Mouse (Mus musculus) intestine, postnatal 0 days (tissue): ENCODE measurements at regions not wholly inside any gene's neighbourhood (a gene's known extent, or its start where the extent isn't known, plus 50 kb on each side); places are given as distances from the start of the nearest gene placed in this dataset.

Experiments used
- ATAC-seq: fragments of 200-750 bp; cut with Nextera tagmentation; 2 replicates; pipeline ENCODE4 v1.8.0; 2017; ENCODE audit warnings: mild to moderate bottlenecking, moderate TSS enrichment, moderate library complexity
- H3K27ac ChIP-seq: fragments of 300-500 bp; sonication (generic); 2 replicates; pipeline ENCODE4 v1.5.1; 2014; ENCODE audit warnings: mild to moderate bottlenecking, low read depth, low read length, moderate library complexity
- H3K27me3 ChIP-seq: fragments of 300-500 bp; sonication (generic); replicated peaks from 2 replicates; pipeline ENCODE4 v1.6.1; 2014; ENCODE audit warnings: low read length, mixed read lengths; ENCODE audit not compliant: control insufficient read depth, insufficient read depth
- H3K36me3 ChIP-seq: fragments of 300-500 bp; sonication (generic); 2 replicates; pipeline ENCODE4 v1.6.1; 2014; ENCODE audit warnings: mild to moderate bottlenecking, moderate library complexity; ENCODE audit not compliant: control insufficient read depth, insufficient read depth
- H3K4me1 ChIP-seq: fragments of 300-500 bp; sonication (generic); replicated peaks from 2 replicates; pipeline ENCODE4 v1.6.1; 2014; ENCODE audit warnings: antibody characterized with exemption, low read length, mixed read lengths; ENCODE audit not compliant: control insufficient read depth, insufficient read depth
- H3K4me2 ChIP-seq: fragments of 300-500 bp; sonication (generic); replicated peaks from 2 replicates; pipeline ENCODE4 v1.6.1; 2014; ENCODE audit warnings: low read depth, mild to moderate bottlenecking, moderate library complexity
- H3K4me3 ChIP-seq: fragments of 300-500 bp; sonication (generic); 2 replicates; pipeline ENCODE4 v1.5.1; 2014; ENCODE audit warnings: low read depth, low read length
- H3K9ac ChIP-seq: fragments of 300-500 bp; sonication (generic); 2 replicates; pipeline ENCODE4 v1.6.1; 2014; ENCODE audit warnings: mild to moderate bottlenecking, low read depth, low read length
- H3K9me3 ChIP-seq: fragments of 300-500 bp; sonication (generic); 2 replicates; pipeline ENCODE4 v1.6.1; 2016; ENCODE audit warnings: mixed run types; ENCODE audit not compliant: control insufficient read depth
- CTCF ChIP-seq: sonication (generic); IDR thresholded peaks from 2 replicates; pipeline ENCODE4 v1.5.1; 2016; ENCODE audit warnings: low read depth, mild to moderate bottlenecking, control low read depth, antibody characterized with exemption, moderate library complexity
- WGBS: fragments of 180-500 bp; shearing (Covaris S2); extraction: QIAGEN DNeasy Blood & Tissue Kit; methylation state at CpG from one replicate; pipeline ENCODE4 v1.1.7; 2014; 5-methylcytosine and 5-hydroxymethylcytosine counted together

DNA sequence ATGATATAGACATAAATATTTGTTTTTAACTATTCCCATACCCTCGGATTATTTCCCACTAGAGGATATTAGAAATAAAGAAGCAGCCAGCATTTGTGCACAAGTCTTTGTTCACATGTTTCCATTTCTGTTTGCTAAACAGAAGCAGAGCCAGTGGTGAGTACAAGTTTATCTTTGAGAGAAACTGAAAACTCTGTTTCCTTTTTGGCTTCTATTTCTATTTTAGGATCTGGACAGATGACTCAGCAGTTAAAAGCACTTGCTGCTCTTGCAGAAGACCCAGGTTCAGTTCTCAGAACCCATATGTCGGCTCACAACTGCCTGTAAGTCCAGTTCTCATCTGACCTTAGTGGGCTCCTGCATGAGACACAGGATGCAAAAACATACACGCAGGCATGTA is 141.0 kb downstream of the Tmem17 start:
- WGBS, result 59% methylated on average over 3 of the region's 3 CpGs

DNA sequence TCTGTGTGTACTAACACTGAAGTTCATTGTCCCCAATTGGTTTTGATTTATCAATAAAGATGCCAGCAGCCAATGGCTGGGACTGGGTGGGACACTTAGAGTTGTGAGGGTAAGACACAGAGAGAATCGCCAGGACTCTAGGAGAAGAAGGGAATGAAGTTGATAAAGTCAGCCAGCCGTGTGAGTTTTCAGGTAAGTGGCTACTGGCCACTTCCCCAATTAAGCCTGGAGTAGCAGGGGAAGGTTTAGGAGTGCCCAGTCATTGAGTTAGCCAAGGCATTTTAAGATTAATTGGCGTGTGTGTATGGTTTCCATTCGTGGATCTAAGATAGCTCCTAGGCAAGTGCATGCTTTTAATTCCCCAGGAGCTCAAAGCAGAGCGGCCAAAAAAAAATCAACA is 141.5 kb downstream of the Tmem17 start:
- Histone ChIP-seq H3K9me3 (no peaks in the 10 kb centered on the region), H3K27ac (no peak overlapping the region), H3K4me3 (no peak overlapping the region), H3K27me3 (no peaks in the 10 kb centered on the region), H3K4me2 (no peak overlapping the region), H3K36me3 (no peaks in the 10 kb centered on the region), H3K4me1 (no peaks in the 10 kb centered on the region), H3K9ac (no peak overlapping the region)
- ATAC-seq, result no peak
- no peak for TF ChIP-seq CTCF
- 64% methylated on average over 5 of the region's 5 CpGs for WGBS

More for the DNA sequence above, 141.0 kb downstream of the Tmem17 start:
- H3K4me2 ChIP-seq, result no peak overlapping the region
- no peak for TF ChIP-seq CTCF
- no peaks in the 10 kb centered on the region for H3K9me3 ChIP-seq
- no peaks in the 10 kb centered on the region for H3K4me1 ChIP-seq
- no peak for ATAC-seq
- no peak overlapping the region for H3K4me3 ChIP-seq
- H3K27me3 ChIP-seq, result no peaks in the 10 kb centered on the region
- no peak overlapping the region for H3K9ac ChIP-seq
- H3K27ac ChIP-seq, result no peak overlapping the region
- no peaks in the 10 kb centered on the region for H3K36me3 ChIP-seq

DNA sequence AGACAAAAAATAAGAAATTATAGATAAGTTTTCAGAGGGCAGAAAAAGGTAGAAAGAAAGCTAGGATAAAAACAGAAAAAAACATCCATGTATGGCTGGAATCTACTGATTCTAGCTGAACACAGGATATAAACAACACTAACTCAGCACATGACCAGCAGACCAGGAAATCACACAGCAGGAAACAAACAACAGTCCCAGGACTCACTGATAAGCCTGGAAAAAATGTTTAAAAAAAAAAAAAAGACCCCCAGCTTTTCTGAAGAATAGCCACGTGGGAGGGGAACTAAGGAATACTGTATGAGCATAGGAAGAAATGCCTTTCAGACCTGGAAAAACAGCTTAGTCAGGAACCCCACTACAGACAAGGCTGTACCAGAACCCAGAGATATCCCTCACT is 145.7 kb downstream of the Tmem17 start:
- WGBS, result 27% methylated on average over 1 of the region's 1 CpGs
- Histone ChIP-seq H3K4me2 (no peak overlapping the region), H3K27ac (no peak overlapping the region), H3K9me3 (no peaks in the 10 kb centered on the region), H3K27me3 (no peaks in the 10 kb centered on the region), H3K4me3 (no peak overlapping the region), H3K4me1 (no peaks in the 10 kb centered on the region), H3K9ac (no peak overlapping the region), H3K36me3 (no peaks in the 10 kb centered on the region)
- ATAC-seq, result no peak
- TF ChIP-seq CTCF, result no peak

DNA sequence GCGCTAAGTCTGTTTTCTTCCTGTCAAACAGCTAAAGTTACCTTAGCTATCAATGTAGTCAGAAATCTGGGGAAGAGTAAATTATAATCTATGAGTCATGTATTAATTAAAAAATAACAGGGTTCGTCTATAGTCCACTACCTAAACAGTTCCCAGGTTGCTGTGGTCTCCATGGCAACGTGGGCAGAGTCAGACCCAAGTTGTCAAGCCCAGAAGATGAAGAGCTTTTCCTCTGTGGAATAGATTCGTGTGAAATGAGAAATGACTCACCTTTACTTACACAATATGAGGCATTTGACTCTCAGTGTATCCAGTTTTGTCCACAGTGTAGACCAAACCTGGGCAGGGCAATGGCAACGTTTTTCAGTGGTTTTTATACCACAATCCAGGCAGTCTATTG is 149.2 kb downstream of the Tmem17 start:
- ATAC-seq, result no peak
- no peak overlapping the region for H3K4me2 ChIP-seq
- no peak for TF ChIP-seq CTCF
- no peak overlapping the region for H3K4me3 ChIP-seq
- no peak overlapping the region for H3K27ac ChIP-seq
- H3K9me3 ChIP-seq, result no peaks in the 10 kb centered on the region
- H3K9ac ChIP-seq, result no peak overlapping the region
- H3K4me1 ChIP-seq, result no peaks in the 10 kb centered on the region
- WGBS, result 36% methylated on average over 5 of the region's 5 CpGs
- H3K36me3 ChIP-seq, result no peaks in the 10 kb centered on the region
- H3K27me3 ChIP-seq, result no peaks in the 10 kb centered on the region

DNA sequence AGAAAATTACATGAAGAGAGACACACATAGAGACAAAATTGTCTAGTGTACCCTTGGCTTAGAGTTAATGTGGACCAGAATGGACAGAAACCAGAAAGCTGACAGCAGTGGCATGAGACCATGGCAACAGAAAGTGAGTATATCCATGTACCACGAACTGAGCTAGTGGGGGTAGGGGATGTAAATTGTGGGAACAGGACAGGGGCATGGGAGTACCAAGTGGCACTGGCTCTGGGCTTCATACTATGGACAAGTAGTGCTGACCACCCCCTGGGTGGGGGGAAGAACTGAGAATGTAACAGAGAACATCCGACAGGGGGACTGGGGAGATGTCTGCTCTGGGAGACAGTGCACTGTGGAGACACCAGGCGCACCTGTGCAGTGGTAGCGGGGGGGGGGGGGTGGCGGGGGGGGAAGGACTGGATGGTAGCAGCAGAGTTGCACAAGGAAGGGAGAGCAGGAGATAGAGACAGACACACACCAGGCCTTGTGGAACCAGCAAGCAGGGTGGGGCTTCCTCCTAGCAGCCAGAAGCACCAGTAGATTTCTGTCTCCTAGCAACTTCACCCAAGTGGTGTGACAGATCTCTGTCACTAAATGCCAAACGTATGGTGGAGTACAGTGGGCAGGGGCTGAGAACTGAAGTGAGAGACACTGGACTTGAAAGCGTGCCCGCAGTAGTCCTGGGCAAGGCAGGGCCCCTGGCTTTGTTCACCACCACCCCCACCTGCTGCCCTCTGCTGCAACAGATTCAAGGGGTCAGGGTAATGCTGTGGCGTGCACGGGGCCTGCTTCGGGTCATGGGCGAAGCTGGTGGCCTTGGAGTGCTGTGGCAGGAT is 150.0 kb downstream of the Tmem17 start:
- H3K4me1 ChIP-seq, result no peaks in the 10 kb centered on the region
- no peak for ATAC-seq

DNA sequence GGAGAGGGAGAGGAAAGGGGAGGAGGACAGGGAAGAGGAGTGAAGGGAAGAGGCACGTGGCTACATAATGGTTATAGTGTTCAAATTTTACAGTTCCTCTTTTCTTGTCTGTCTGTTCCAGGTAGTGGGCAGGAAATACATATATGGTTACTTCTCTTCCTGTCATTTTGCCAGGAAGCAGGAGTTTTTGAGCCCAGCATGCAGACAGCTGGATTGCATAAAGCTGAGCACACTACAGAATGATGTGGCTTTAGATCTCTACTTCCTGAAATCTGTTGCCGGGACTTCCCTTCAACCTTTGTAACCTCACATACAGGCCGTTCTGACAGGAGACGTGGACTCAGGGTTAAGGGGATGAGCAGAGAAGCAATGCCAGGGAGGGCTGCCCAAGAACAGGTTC is 154.1 kb downstream of the Tmem17 start:
- H3K27me3 ChIP-seq, result no peaks in the 10 kb centered on the region
- H3K36me3 ChIP-seq, result no peaks in the 10 kb centered on the region
- no peaks in the 10 kb centered on the region for H3K4me1 ChIP-seq
- 19% methylated on average over 4 of the region's 4 CpGs for WGBS
- no peak for ATAC-seq
- no peak for TF ChIP-seq CTCF
- no peak overlapping the region for H3K4me3 ChIP-seq
- H3K9me3 ChIP-seq, result no peaks in the 10 kb centered on the region
- no peak overlapping the region for H3K27ac ChIP-seq
- H3K4me2 ChIP-seq, result no peak overlapping the region
- no peak overlapping the region for H3K9ac ChIP-seq

More for the DNA sequence above, 150.0 kb downstream of the Tmem17 start:
- H3K9ac ChIP-seq, result no peak overlapping the region
- H3K36me3 ChIP-seq, result no peaks in the 10 kb centered on the region
- no peaks in the 10 kb centered on the region for H3K27me3 ChIP-seq
- no peak overlapping the region for H3K4me3 ChIP-seq
- 48% methylated on average over 11 of the region's 12 CpGs for WGBS
- H3K27ac ChIP-seq, result no peak overlapping the region
- no peak for TF ChIP-seq CTCF
- H3K9me3 ChIP-seq, result no peaks in the 10 kb centered on the region
- H3K4me2 ChIP-seq, result no peak overlapping the region
